Mouse (Mus musculus) CD4-positive, CD25-positive, alpha-beta regulatory T cell, adult 4 months (primary cell): ENCODE measurements around the gene Sprr2e. TPM values are rescaled to one million over a fixed set of nuclear protein-coding genes. Genes with fewer than 3 reads are reported as not detected.

ENCODE experiments used
- ATAC-seq: one replicate; pipeline ENCODE4 v1.8.0; 2017
- polyA plus RNA-seq, 2 experiments: library from polyadenylated mRNA; unstranded; fragments of 100-300 nt; shearing (Covaris generic); gene quantifications; one replicate each; pipeline ENCODE4 v1.2.1; 2017

Gene Sprr2e
- polyA plus RNA-seq: not detected

GRCm38 (mm10) chr3:92351843-92352242 lies at the start of gene Sprr2e:
Gene Sprr2e (plus strand): TSS chr3:92352143.
- no peak for ATAC-seq

- no peak for ATAC-seq
These were observed 44.5 kb upstream of the Sprr2e start for GRCm38 (mm10) chr3:92307406-92307805.

- ATAC-seq: no peak
These were observed 35.6 kb upstream of the Sprr2e start, which contains the start of gene Sprr2b for GRCm38 (mm10) chr3:92316320-92316719. Gene Sprr2b (plus strand): TSS chr3:92316620.

GRCm38 (mm10) chr3:92317384-92317783 lies 34.6 kb upstream of the Sprr2e start:
- ATAC-seq: no peak

- no peak for ATAC-seq
These were observed 15.7 kb upstream of the Sprr2e start for GRCm38 (mm10) chr3:92336278-92336677.

- no peak for ATAC-seq
These were observed 13.1 kb upstream of the Sprr2e start, which contains the start of gene Sprr2d for GRCm38 (mm10) chr3:92338840-92339239. Gene Sprr2d (plus strand): TSS chr3:92339140.

GRCm38 (mm10) chr3:92361619-92362018 lies 9.7 kb downstream of the Sprr2e start:
- ATAC-seq: no peak

- ATAC-seq: no peak
These were observed 12.9 kb downstream of the Sprr2e start, which contains the start of gene Sprr2f for GRCm38 (mm10) chr3:92364887-92365286. Gene Sprr2f (plus strand): TSS chr3:92365187.

- no peak for ATAC-seq
These were observed 21.7 kb downstream of the Sprr2e start for GRCm38 (mm10) chr3:92373613-92374012.

GRCm38 (mm10) chr3:92385385-92385784 lies 33.4 kb downstream of the Sprr2e start, which contains the start of gene Sprr2h:
Gene Sprr2h (plus strand): TSS chr3:92385685.
- no peak for ATAC-seq

- ATAC-seq: no peak
These were observed 42.4 kb downstream of the Sprr2e start for GRCm38 (mm10) chr3:92394301-92394700.

Other genes starting within 250 kb of the Sprr2e start
- not detected for gene Prr9, start 228.2 kb upstream of the Sprr2e start, polyA plus RNA-seq
- gene Lelp1, start 209.4 kb upstream of the Sprr2e start, polyA plus RNA-seq: not detected
- not detected for gene Sprr2a1, start 136.3 kb upstream of the Sprr2e start, polyA plus RNA-seq
- not detected for gene Sprr2a2, start 136.2 kb upstream of the Sprr2e start, polyA plus RNA-seq
- gene Sprr2a3, start 66.7 kb upstream of the Sprr2e start, polyA plus RNA-seq: not detected
- not detected for gene Sprr2b, start 35.5 kb upstream of the Sprr2e start, polyA plus RNA-seq
- gene Sprr2d, start 13.0 kb upstream of the Sprr2e start, polyA plus RNA-seq: not detected
- not detected for gene Sprr2f, start 13.0 kb downstream of the Sprr2e start, polyA plus RNA-seq
- not detected for gene Sprr2h, start 33.5 kb downstream of the Sprr2e start, polyA plus RNA-seq
- not detected for gene Sprr2i, start 55.8 kb downstream of the Sprr2e start, polyA plus RNA-seq
- gene Sprr2j-ps, start 65.9 kb downstream of the Sprr2e start, polyA plus RNA-seq: not detected
- 10 to 100 TPM in 1 of 2 experiments, 1 to 10 TPM in 1; 9.0 to 12.9 TPM for gene Gm9774, start 77.3 kb downstream of the Sprr2e start, polyA plus RNA-seq
- not detected for gene Sprr2k, start 80.4 kb downstream of the Sprr2e start, polyA plus RNA-seq
- gene Sprr1b, start 86.6 kb downstream of the Sprr2e start, polyA plus RNA-seq: not detected
- not detected for gene Sprr3, start 106.6 kb downstream of the Sprr2e start, polyA plus RNA-seq
- gene Sprr1a, start 133.8 kb downstream of the Sprr2e start, polyA plus RNA-seq: not detected
- not detected for gene Sprr4, start 148.3 kb downstream of the Sprr2e start, polyA plus RNA-seq
- not detected for gene 2310046K23Rik, start 182.4 kb downstream of the Sprr2e start, polyA plus RNA-seq
- gene Ivl, start 221.6 kb downstream of the Sprr2e start, polyA plus RNA-seq: not detected
- not detected for gene Smcp, start 236.9 kb downstream of the Sprr2e start, polyA plus RNA-seq